Mouse (Mus musculus) spleen, embryonic (tissue): Measurements from ENCODE around the gene Xylt1.

Source experiments
- CTCF ChIA-PET: fragments of 350-600 bp; sonication (Branson Sonifier 250); formaldehyde crosslinking; loops from one replicate; lab custom pipeline; 2022; lab: Charles Lee

The Xylt1 gene

GRCm38 (mm10) chr7:117502415-117502814, 121.6 kb downstream of the Xylt1 start:
- CTCF ChIA-PET = interaction anchor here (0.6 kb wide), 1 partner anchor 119 kb away, joined by 3 read pairs; no protein-coding TSS in a partner anchor

- CTCF ChIA-PET = interaction anchor here (1.1 kb wide), 1 partner anchor 12 kb away, joined by 4 read pairs; no protein-coding TSS in a partner anchor
Observed at GRCm38 (mm10) chr7:117503714-117504113, 122.9 kb downstream of the Xylt1 start.

GRCm38 (mm10) chr7:117505791-117506190, 125.0 kb downstream of the Xylt1 start:
- CTCF ChIA-PET = interaction anchor here (0.5 kb wide), 1 partner anchor 80 kb away, joined by 7 read pairs; no protein-coding TSS in a partner anchor

- CTCF ChIA-PET = no interaction called here
Observed at GRCm38 (mm10) chr7:117507351-117507750, 126.6 kb downstream of the Xylt1 start.

- CTCF ChIA-PET = no interaction called here
Observed at GRCm38 (mm10) chr7:117508090-117508489, 127.3 kb downstream of the Xylt1 start.

GRCm38 (mm10) chr7:117510113-117510512, 129.3 kb downstream of the Xylt1 start:
- CTCF ChIA-PET = no interaction called here

- CTCF ChIA-PET = interaction anchor here (0.5 kb wide), 1 partner anchor 21 kb away, joined by 4 read pairs; no protein-coding TSS in a partner anchor
Observed at GRCm38 (mm10) chr7:117512301-117512700, 131.5 kb downstream of the Xylt1 start.

- CTCF ChIA-PET = interaction anchor here (1.2 kb wide), 1 partner anchor 13 kb away, joined by 4 read pairs; no protein-coding TSS in a partner anchor
Observed at GRCm38 (mm10) chr7:117515794-117516193, 135.0 kb downstream of the Xylt1 start.

- CTCF ChIA-PET = interaction anchor here (1.2 kb wide), 1 partner anchor 14 kb away, joined by 4 read pairs; no protein-coding TSS in a partner anchor
Observed at GRCm38 (mm10) chr7:117516896-117517295, 136.1 kb downstream of the Xylt1 start.

GRCm38 (mm10) chr7:117521369-117521768, 140.6 kb downstream of the Xylt1 start:
- CTCF ChIA-PET = no interaction called here

- CTCF ChIA-PET = interaction anchor here (0.9 kb wide), 1 partner anchor 39 kb away, joined by 3 read pairs; no protein-coding TSS in a partner anchor
Observed at GRCm38 (mm10) chr7:117522092-117522635, 141.4 kb downstream of the Xylt1 start.

- CTCF ChIA-PET = no interaction called here
Observed at GRCm38 (mm10) chr7:117524430-117525214, 143.8 kb downstream of the Xylt1 start.

- CTCF ChIA-PET = no interaction called here
Observed at GRCm38 (mm10) chr7:117525678-117526077, 144.9 kb downstream of the Xylt1 start.

- CTCF ChIA-PET = interaction anchor here (0.5 kb wide), 1 partner anchor 78 kb away, joined by 3 read pairs; no protein-coding TSS in a partner anchor
Observed at GRCm38 (mm10) chr7:117526570-117526969, 145.8 kb downstream of the Xylt1 start.

GRCm38 (mm10) chr7:117529787-117530655, 149.2 kb downstream of the Xylt1 start:
- CTCF ChIA-PET = interaction anchor here (0.7 kb wide), 1 partner anchor 152 kb away, joined by 4 read pairs; no protein-coding TSS in a partner anchor

GRCm38 (mm10) chr7:117532651-117533050, 151.9 kb downstream of the Xylt1 start:
- CTCF ChIA-PET = no interaction called here

- CTCF ChIA-PET = no interaction called here
Observed at GRCm38 (mm10) chr7:117533164-117533563, 152.4 kb downstream of the Xylt1 start.

- CTCF ChIA-PET = no interaction called here
Observed at GRCm38 (mm10) chr7:117539931-117540330, 159.2 kb downstream of the Xylt1 start.

GRCm38 (mm10) chr7:117540413-117540812, 159.6 kb downstream of the Xylt1 start:
- CTCF ChIA-PET = no interaction called here

GRCm38 (mm10) chr7:117541056-117541455, 160.3 kb downstream of the Xylt1 start:
- CTCF ChIA-PET = interaction anchor here (0.6 kb wide), 1 partner anchor 420 kb away, joined by 3 read pairs; no protein-coding TSS in a partner anchor

GRCm38 (mm10) chr7:117541681-117542080, 160.9 kb downstream of the Xylt1 start:
- CTCF ChIA-PET = no interaction called here
